Mouse (Mus musculus): ENCODE measurements around the gene Zfp867. TPM values are rescaled to one million over a fixed set of nuclear protein-coding genes. Genes with fewer than 3 reads are reported as not detected.

Zfp867 gene
- total RNA-seq (2018; cell fraction: chromatin; rRNA removed) = 1 to 10 TPM; 1.3 to 9.7 (median 4.0) TPM
- 1 to 10 TPM in 19 of 26 experiments, under 1 TPM in 7; 0.40 to 2.1 (median 1.4) TPM for total RNA-seq (2018; cell fraction: cytosol; rRNA removed)
- 1 to 10 TPM in 24 of 26 experiments, under 1 TPM in 2; 0.63 to 8.2 (median 3.2) TPM for total RNA-seq (2018; cell fraction: nucleus; rRNA removed)
- 1.2 to 1.7 TPM (median 1.6 TPM) in 3 replicates for polyA plus RNA-seq (2018)

DNA sequence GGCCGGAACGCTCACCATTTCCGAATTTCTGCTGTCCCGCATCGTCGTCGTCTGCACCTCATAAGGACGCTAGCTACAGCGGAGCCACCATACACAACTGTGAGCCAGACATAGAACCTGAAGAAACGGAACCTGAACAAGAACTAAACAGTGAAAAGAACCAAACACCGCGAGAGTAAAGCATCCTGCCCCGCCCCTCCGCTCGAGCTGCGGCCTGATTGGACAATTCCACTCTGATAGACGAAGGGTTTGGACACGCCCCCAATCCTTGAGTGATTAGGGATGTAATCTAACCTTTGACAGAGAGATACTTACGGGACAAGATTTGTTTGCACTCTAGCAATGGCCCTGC lies at the start of gene Zfp867:
Gene Zfp867, minus strand, starts transcription at position 149 of the 352 bp plus-strand sequence.
- 2% methylated on average over 19 of the region's 19 CpGs for WGBS (ENCODE audit: missing documents)
- Histone ChIP-seq H3K36me3 (ENCODE audit: inconsistent target) (no peaks in the 10 kb centered on the region), H3K4me3 (ENCODE audit: inconsistent target) (peak within 1 kb of the TSS; percentile 69), H3K27ac (no peak within 1 kb of the TSS), H3K79me2 (ENCODE audit: inconsistent target) (no peaks in the 10 kb centered on the region)

DNA sequence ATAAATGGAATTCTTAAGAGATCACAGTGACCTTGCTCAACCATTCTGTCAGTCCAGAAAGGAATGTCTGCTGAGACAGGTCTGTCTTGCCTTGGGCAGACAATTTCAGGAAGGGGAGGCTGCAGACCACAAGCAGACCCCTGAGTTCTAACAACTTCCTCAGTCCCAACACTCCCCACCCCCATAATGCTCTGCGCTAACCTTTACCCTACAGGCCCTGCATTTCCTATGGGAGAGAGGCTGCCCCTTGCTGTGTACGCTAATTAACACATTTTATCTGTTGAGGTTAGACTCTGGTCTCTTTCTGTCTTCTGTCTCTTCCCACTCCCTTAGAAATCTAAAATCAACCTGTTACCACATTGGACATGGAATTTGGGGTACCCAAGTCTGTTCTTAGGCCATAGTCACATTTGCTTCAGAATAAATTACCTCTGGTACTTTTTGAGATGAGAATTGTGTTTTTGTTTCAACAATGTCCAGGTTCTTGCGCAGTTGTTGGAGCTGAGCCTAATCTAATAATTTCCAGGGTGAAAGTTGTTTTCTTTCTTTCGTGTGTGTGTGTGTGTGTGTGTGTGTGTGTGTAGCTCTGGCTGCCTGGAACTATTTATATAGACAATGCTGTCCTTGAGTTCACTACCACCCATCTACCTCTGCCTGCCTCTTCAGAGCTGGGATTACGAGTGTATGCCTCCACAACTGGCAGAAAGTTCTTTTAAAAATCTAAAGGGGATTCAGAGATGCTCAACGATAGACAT lies 47.6 kb upstream of the Zfp867 start:
- no peaks in the 10 kb centered on the region for H3K36me3 ChIP-seq (ENCODE audit: inconsistent target)
- H3K79me2 ChIP-seq (ENCODE audit: inconsistent target) = peaks cover 75% of the 10 kb centered on the region; the same call in 1 of the 2 replicates
- no peak overlapping the region for H3K4me3 ChIP-seq (ENCODE audit: inconsistent target)
- no peak overlapping the region for H3K27ac ChIP-seq
- 88% methylated on average over 6 of the region's 6 CpGs for WGBS (ENCODE audit: missing documents)

- Histone ChIP-seq H3K4me3 (ENCODE audit: inconsistent target) (no peak overlapping the region), H3K36me3 (ENCODE audit: inconsistent target) (no peaks in the 10 kb centered on the region), H3K27ac (no peak overlapping the region), H3K79me2 (ENCODE audit: inconsistent target) (peaks cover 58% of the 10 kb centered on the region; the same call in 1 of the 2 replicates)
- 44% methylated on average over 10 of the region's 10 CpGs for WGBS (ENCODE audit: missing documents)
Observed at GRCm38 (mm10) chr11:59518226-59518625, 46.0 kb upstream of the Zfp867 start.

DNA sequence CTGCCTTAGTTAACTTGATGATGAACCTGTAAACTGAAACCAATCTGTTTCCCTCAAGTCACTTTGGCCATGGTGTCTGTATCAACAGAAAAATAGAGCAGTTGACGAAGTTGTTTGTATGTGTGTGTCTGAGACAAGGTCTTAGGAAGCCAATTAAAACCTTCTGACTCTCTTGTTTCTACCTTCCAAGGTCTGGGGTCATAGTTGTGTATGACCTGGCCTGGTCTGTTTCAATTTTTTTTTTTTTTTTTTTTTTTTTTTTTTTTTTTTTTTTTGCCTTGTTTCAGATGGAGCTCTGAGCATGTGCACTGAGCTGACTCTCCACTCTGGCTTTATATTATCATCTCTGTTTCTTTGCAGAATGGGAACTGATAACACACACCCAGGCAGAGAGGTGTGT lies 45.2 kb upstream of the Zfp867 start:
- Histone ChIP-seq H3K4me3 (ENCODE audit: inconsistent target) (no peak overlapping the region), H3K79me2 (ENCODE audit: inconsistent target) (peaks cover 50% of the 10 kb centered on the region; the same call in 1 of the 2 replicates), H3K36me3 (ENCODE audit: inconsistent target) (no peaks in the 10 kb centered on the region), H3K27ac (no peak overlapping the region)
- 92% methylated on average over 1 of the region's 1 CpGs for WGBS (ENCODE audit: missing documents)

- no peak overlapping the region for H3K27ac ChIP-seq
- 60% methylated on average over 3 of the region's 3 CpGs for WGBS (ENCODE audit: missing documents)
- no peaks in the 10 kb centered on the region for H3K36me3 ChIP-seq (ENCODE audit: inconsistent target)
- H3K79me2 ChIP-seq (ENCODE audit: inconsistent target) = peaks cover 24% of the 10 kb centered on the region; the same call in 1 of the 2 replicates
- H3K4me3 ChIP-seq (ENCODE audit: inconsistent target) = no peak overlapping the region
Observed at GRCm38 (mm10) chr11:59514789-59515188, 42.5 kb upstream of the Zfp867 start.

DNA sequence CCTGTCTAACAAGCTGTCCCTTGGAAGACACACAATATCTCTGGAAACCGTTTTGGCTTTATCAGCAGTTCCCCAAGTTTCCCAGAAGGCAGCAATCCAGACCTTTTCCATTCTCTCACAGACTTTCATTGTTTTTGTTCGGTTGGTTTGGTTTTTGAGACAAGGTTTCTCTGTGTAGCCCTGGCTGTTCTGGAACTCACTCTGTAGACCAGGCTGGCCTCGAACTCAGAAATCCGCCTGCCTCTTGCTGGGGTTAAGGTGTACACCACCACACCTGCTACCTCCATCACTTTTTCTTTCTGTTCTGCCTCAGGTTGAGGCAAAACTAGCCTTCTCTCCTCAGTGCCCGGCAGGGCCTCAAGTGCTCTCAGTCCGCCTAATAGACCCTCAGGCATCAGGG lies 42.1 kb upstream of the Zfp867 start:
- no peak overlapping the region for H3K27ac ChIP-seq
- H3K4me3 ChIP-seq (ENCODE audit: inconsistent target) = no peak overlapping the region
- H3K79me2 ChIP-seq (ENCODE audit: inconsistent target) = peaks cover 20% of the 10 kb centered on the region; the same call in 1 of the 2 replicates
- 81% methylated on average over 6 of the region's 6 CpGs for WGBS (ENCODE audit: missing documents)
- no peaks in the 10 kb centered on the region for H3K36me3 ChIP-seq (ENCODE audit: inconsistent target)

- WGBS (ENCODE audit: missing documents) = 77% methylated on average over 2 of the region's 3 CpGs
Observed at GRCm38 (mm10) chr11:59513556-59513955, 41.3 kb upstream of the Zfp867 start.

DNA sequence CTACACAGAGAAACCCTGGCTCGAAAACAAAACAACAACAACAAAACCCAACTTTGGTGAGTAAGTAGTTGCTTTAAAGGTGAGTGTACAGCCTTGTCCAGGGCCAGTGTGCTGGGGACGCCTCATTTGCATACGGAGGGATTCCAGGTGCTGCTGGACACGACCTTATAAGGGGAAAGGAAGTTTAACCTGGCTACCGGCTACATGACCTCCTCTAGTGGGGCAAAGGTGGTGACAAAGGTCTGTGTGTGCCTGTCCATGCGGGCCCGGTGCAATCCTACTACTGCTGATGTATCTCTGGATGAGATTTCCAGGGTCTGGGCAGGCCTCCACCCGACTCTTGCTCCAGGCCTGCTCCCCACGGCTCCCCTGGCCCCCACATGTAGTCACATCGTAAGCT lies 40.5 kb upstream of the Zfp867 start:
- H3K79me2 ChIP-seq (ENCODE audit: inconsistent target) = peaks cover 14% of the 10 kb centered on the region; the same call in 1 of the 2 replicates
- H3K36me3 ChIP-seq (ENCODE audit: inconsistent target) = no peaks in the 10 kb centered on the region
- H3K27ac ChIP-seq = no peak overlapping the region
- 87% methylated on average over 10 of the region's 10 CpGs for WGBS (ENCODE audit: missing documents)
- no peak overlapping the region for H3K4me3 ChIP-seq (ENCODE audit: inconsistent target)

More at GRCm38 (mm10) chr11:59513556-59513955, 41.3 kb upstream of the Zfp867 start:
- H3K79me2 ChIP-seq (ENCODE audit: inconsistent target) = peaks cover 14% of the 10 kb centered on the region; the same call in 1 of the 2 replicates
- no peak overlapping the region for H3K27ac ChIP-seq
- no peaks in the 10 kb centered on the region for H3K36me3 ChIP-seq (ENCODE audit: inconsistent target)
- H3K4me3 ChIP-seq (ENCODE audit: inconsistent target) = no peak overlapping the region

- WGBS (ENCODE audit: missing documents) = 89% methylated on average over 1 of the region's 1 CpGs
- peaks cover 9% of the 10 kb centered on the region; the same call in 1 of the 2 replicates for H3K79me2 ChIP-seq (ENCODE audit: inconsistent target)
- H3K27ac ChIP-seq = no peak overlapping the region
- no peaks in the 10 kb centered on the region for H3K36me3 ChIP-seq (ENCODE audit: inconsistent target)
- H3K4me3 ChIP-seq (ENCODE audit: inconsistent target) = no peak overlapping the region
Observed at GRCm38 (mm10) chr11:59511558-59511957, 39.3 kb upstream of the Zfp867 start.

GRCm38 (mm10) chr11:59506713-59507074 lies 34.4 kb upstream of the Zfp867 start:
- H3K79me2 ChIP-seq (ENCODE audit: inconsistent target) = no peaks in the 10 kb centered on the region
- 12% methylated on average over 14 of the region's 14 CpGs for WGBS (ENCODE audit: missing documents)
- peaks cover 20% of the 10 kb centered on the region for H3K36me3 ChIP-seq (ENCODE audit: inconsistent target)
- H3K4me3 ChIP-seq (ENCODE audit: inconsistent target) = peak overlapping the region; percentile 41
- peak overlapping the region; percentile 12; the same call in 1 of the 2 replicates for H3K27ac ChIP-seq

GRCm38 (mm10) chr11:59505839-59506712 lies 33.8 kb upstream of the Zfp867 start:
- Histone ChIP-seq H3K36me3 (ENCODE audit: inconsistent target) (peaks cover 27% of the 10 kb centered on the region), H3K27ac (peak overlapping the region; percentile 60), H3K79me2 (ENCODE audit: inconsistent target) (no peaks in the 10 kb centered on the region), H3K4me3 (ENCODE audit: inconsistent target) (peak overlapping the region; percentile 87)
- WGBS (ENCODE audit: missing documents) = 2% methylated on average over 69 of the region's 71 CpGs

DNA sequence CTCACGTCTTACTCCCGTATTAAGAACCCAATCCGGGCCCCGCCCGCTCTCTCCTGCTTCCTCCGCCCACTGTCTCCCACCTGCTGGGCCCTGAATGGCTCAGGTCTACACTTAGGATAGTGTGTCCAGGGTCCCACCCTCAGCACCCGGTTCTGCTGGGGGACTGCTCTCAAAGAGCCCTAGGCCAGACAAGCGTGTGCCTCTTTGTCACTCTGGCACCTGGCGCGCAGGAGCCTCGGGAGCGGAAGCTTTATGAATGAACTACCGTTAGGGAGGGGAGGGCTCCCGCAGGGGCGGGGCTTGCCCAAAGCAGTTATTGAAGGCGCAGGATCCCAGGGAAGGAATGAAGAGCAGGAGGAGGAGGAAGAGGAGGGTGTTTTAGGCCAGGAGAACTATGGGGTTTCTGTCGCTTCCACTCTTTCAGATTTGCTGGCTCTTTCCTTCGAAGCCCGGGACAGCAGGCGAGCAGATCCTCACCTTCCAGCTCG lies 33.1 kb upstream of the Zfp867 start:
- WGBS (ENCODE audit: missing documents) = 6% methylated on average over 21 of the region's 21 CpGs
- Histone ChIP-seq H3K27ac (peak overlapping the region; percentile 60), H3K36me3 (ENCODE audit: inconsistent target) (peaks cover 33% of the 10 kb centered on the region), H3K79me2 (ENCODE audit: inconsistent target) (no peaks in the 10 kb centered on the region), H3K4me3 (ENCODE audit: inconsistent target) (peak overlapping the region; percentile 87)

GRCm38 (mm10) chr11:59501978-59502700 lies 29.9 kb upstream of the Zfp867 start:
- Histone ChIP-seq H3K36me3 (ENCODE audit: inconsistent target) (peaks cover 61% of the 10 kb centered on the region), H3K4me3 (ENCODE audit: inconsistent target) (no peak overlapping the region), H3K27ac (no peak overlapping the region), H3K79me2 (ENCODE audit: inconsistent target) (no peaks in the 10 kb centered on the region)
- WGBS (ENCODE audit: missing documents) = 86% methylated on average over 5 of the region's 5 CpGs

- Histone ChIP-seq H3K36me3 (ENCODE audit: inconsistent target) (peaks cover 68% of the 10 kb centered on the region), H3K4me3 (ENCODE audit: inconsistent target) (no peak overlapping the region), H3K27ac (peak overlapping the region; percentile 51), H3K79me2 (ENCODE audit: inconsistent target) (no peaks in the 10 kb centered on the region)
- WGBS (ENCODE audit: missing documents) = 92% methylated on average over 7 of the region's 7 CpGs
Observed at GRCm38 (mm10) chr11:59497747-59498146, 25.5 kb upstream of the Zfp867 start.

Data from macrophage (primary cell).